Mouse (Mus musculus) forebrain, embryonic 14.5 days (tissue): ENCODE results near the gene Pitpnm2. TPM values are rescaled to one million over a fixed set of nuclear protein-coding genes. Genes with fewer than 3 reads are reported as not detected.

ENCODE experiments used
- ATAC-seq: fragments of 200-750 bp; cut with Nextera tagmentation; 2 replicates; pipeline ENCODE4 v1.8.0; 2017; ENCODE audit warnings: mild to moderate bottlenecking, moderate library complexity
- DNase-seq: peaks from one replicate; pipeline ENCODE4 v3.0.0-alpha.2; 2015; ENCODE audit warnings: low spot score
- H3K27ac ChIP-seq: fragments of 300-500 bp; sonication (generic); 2 replicates; pipeline ENCODE4 v1.5.1; 2014; ENCODE audit warnings: low read depth, mild to moderate bottlenecking, control low read depth, low read length, moderate library complexity
- H3K27me3 ChIP-seq: fragments of 300-500 bp; sonication (generic); replicated peaks from 2 replicates; pipeline ENCODE4 v1.6.1; 2014; ENCODE audit warnings: low read length, control low read depth, mixed read lengths; ENCODE audit not compliant: control insufficient read depth, insufficient read depth
- H3K36me3 ChIP-seq: fragments of 300-500 bp; sonication (generic); 2 replicates; pipeline ENCODE4 v1.6.1; 2014; ENCODE audit warnings: low read length, control low read depth; ENCODE audit not compliant: control insufficient read depth, insufficient read depth
- H3K4me1 ChIP-seq: fragments of 300-500 bp; sonication (generic); 2 replicates; pipeline ENCODE4 v1.6.1; 2014; ENCODE audit warnings: antibody characterized with exemption, low read length, control low read depth; ENCODE audit not compliant: control insufficient read depth, insufficient read depth
- H3K4me2 ChIP-seq: fragments of 300-500 bp; sonication (generic); 2 replicates; pipeline ENCODE4 v1.6.1; 2014; ENCODE audit warnings: mild to moderate bottlenecking, control low read depth, low read length
- H3K4me3 ChIP-seq: fragments of 300-500 bp; sonication (generic); 2 replicates; pipeline ENCODE4 v1.5.1; 2014; ENCODE audit warnings: low read depth, low read length, control low read depth
- H3K9ac ChIP-seq: fragments of 300-500 bp; sonication (generic); 2 replicates; pipeline ENCODE4 v1.6.1; 2014; ENCODE audit warnings: mild to moderate bottlenecking, low read length, control low read depth, moderate library complexity
- H3K9me3 ChIP-seq: fragments of 300-500 bp; sonication (generic); replicated peaks from 2 replicates; pipeline ENCODE4 v1.6.1; 2016; ENCODE audit warnings: low read length, control low read depth, mixed read lengths; ENCODE audit not compliant: control insufficient read depth
- WGBS: fragments of 180-500 bp; shearing (Covaris S2); extraction: QIAGEN DNeasy Blood & Tissue Kit; methylation state at CpG from one replicate; pipeline ENCODE4 v1.1.7; 2014; 5-methylcytosine and 5-hydroxymethylcytosine counted together
- polyA plus RNA-seq: library from polyadenylated mRNA; unstranded; fragments of >200 nt; fragmentation: Nextera tagmentation; extraction: Ambion mirVana; gene quantifications from 2 replicates; pipeline ENCODE4 v1.2.1, GENCODE M21; 2014

Gene Pitpnm2
- polyA plus RNA-seq, 1 experiment from 2014 or later, result 8.5 TPM

DNA sequence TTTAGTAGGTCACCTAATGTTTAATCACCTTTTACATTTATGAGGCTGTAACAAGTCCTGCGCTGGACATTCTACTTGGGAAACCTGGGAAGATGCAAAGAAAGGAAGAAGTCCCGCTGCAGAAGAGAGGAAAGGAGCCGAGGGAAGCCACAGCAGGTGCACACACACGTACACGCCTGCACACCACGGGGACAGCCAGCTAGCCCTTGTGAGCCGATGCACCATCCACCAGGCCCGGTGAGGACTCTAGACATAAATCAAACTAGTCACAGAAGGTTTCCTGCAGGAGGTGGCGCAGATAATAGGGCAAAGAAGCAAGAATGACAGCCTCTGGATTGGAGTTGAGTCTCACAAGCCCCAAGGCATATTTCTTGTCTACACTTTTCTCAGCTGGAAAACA lies 19.1 kb downstream of the Pitpnm2 start:
- H3K9ac ChIP-seq, result no peak overlapping the region
- no peak overlapping the region for H3K4me2 ChIP-seq
- H3K4me1 ChIP-seq, result no peaks in the 10 kb centered on the region
- no peak for ATAC-seq
- no peak for DNase-seq
- no peaks in the 10 kb centered on the region for H3K9me3 ChIP-seq
- H3K27ac ChIP-seq, result no peak overlapping the region
- H3K27me3 ChIP-seq, result no peaks in the 10 kb centered on the region
- no peaks in the 10 kb centered on the region for H3K36me3 ChIP-seq
- 80% methylated on average over 9 of the region's 9 CpGs for WGBS
- H3K4me3 ChIP-seq, result no peak overlapping the region

DNA sequence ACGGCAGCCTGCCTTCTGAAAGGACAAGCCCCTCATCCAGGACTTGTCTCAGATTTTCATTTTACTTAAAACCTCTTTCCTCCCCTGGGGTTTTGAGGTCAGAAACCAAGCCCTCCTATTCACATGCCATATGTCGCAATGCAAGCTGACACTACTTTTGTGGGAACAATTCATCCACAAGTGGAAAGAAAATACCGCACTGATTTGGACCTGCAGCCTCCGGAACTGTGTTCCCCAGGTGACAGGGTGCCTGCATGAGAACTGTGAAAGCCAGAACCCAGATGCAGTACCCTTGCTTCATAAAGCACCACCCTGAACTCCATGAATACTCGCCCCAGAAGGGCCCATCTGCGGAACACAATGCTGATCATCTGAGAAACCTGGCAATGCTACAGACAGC lies 22.4 kb downstream of the Pitpnm2 start:
- ATAC-seq (no peak), DNase-seq (no peak)
- H3K4me2 ChIP-seq, result no peak overlapping the region
- H3K27me3 ChIP-seq, result no peaks in the 10 kb centered on the region
- H3K9me3 ChIP-seq, result no peaks in the 10 kb centered on the region
- no peaks in the 10 kb centered on the region for H3K36me3 ChIP-seq
- no peak overlapping the region for H3K27ac ChIP-seq
- no peaks in the 10 kb centered on the region for H3K4me1 ChIP-seq
- H3K9ac ChIP-seq, result no peak overlapping the region
- no peak overlapping the region for H3K4me3 ChIP-seq
- 76% methylated on average over 6 of the region's 6 CpGs for WGBS

GRCm38 (mm10) chr5:124226494-124226893 lies 23.1 kb downstream of the Pitpnm2 start:
- ATAC-seq, result no peak
- Histone ChIP-seq H3K9me3 (no peaks in the 10 kb centered on the region), H3K36me3 (no peaks in the 10 kb centered on the region), H3K9ac (no peak overlapping the region), H3K27me3 (no peaks in the 10 kb centered on the region), H3K4me3 (no peak overlapping the region), H3K27ac (no peak overlapping the region), H3K4me1 (no peaks in the 10 kb centered on the region), H3K4me2 (no peak overlapping the region)
- 94% methylated on average over 4 of the region's 4 CpGs for WGBS
- no peak for DNase-seq

- H3K4me1 ChIP-seq, result no peaks in the 10 kb centered on the region
Measured at GRCm38 (mm10) chr5:124225891-124226290, 23.7 kb downstream of the Pitpnm2 start.

GRCm38 (mm10) chr5:124224321-124225092 lies 25.1 kb downstream of the Pitpnm2 start:
- no peaks in the 10 kb centered on the region for H3K9me3 ChIP-seq
- 78% methylated on average over 16 of the region's 16 CpGs for WGBS
- DNase-seq (no peak), ATAC-seq (no peak)
- no peak overlapping the region for H3K4me3 ChIP-seq
- no peaks in the 10 kb centered on the region for H3K36me3 ChIP-seq
- peaks cover 4% of the 10 kb centered on the region; the same call in 1 of the 2 replicates for H3K4me1 ChIP-seq
- H3K27me3 ChIP-seq, result no peaks in the 10 kb centered on the region
- H3K27ac ChIP-seq, result no peak overlapping the region
- H3K4me2 ChIP-seq, result no peak overlapping the region
- no peak overlapping the region for H3K9ac ChIP-seq

More at GRCm38 (mm10) chr5:124225891-124226290, 23.7 kb downstream of the Pitpnm2 start:
- no peak for DNase-seq
- Histone ChIP-seq H3K9me3 (no peaks in the 10 kb centered on the region), H3K27me3 (no peaks in the 10 kb centered on the region), H3K9ac (no peak overlapping the region), H3K4me2 (no peak overlapping the region), H3K36me3 (no peaks in the 10 kb centered on the region), H3K4me3 (no peak overlapping the region), H3K27ac (no peak overlapping the region)
- no peak for ATAC-seq
- 90% methylated on average over 7 of the region's 7 CpGs for WGBS

- Histone ChIP-seq H3K4me1 (peaks cover 8% of the 10 kb centered on the region; the same call in 1 of the 2 replicates), H3K36me3 (no peaks in the 10 kb centered on the region), H3K4me2 (no peak overlapping the region), H3K27ac (no peak overlapping the region), H3K9ac (no peak overlapping the region), H3K4me3 (no peak overlapping the region), H3K9me3 (no peaks in the 10 kb centered on the region), H3K27me3 (no peaks in the 10 kb centered on the region)
- DNase-seq, result no peak
- 89% methylated on average over 8 of the region's 8 CpGs for WGBS
- ATAC-seq, result no peak
Measured at GRCm38 (mm10) chr5:124223574-124223973, 26.0 kb downstream of the Pitpnm2 start.

- no peak for DNase-seq
- H3K4me3 ChIP-seq, result no peak overlapping the region
- no peaks in the 10 kb centered on the region for H3K27me3 ChIP-seq
- H3K9me3 ChIP-seq, result no peaks in the 10 kb centered on the region
- 92% methylated on average over 11 of the region's 11 CpGs for WGBS
- no peak overlapping the region for H3K27ac ChIP-seq
- no peak for ATAC-seq
- no peak overlapping the region for H3K9ac ChIP-seq
- H3K4me2 ChIP-seq, result no peak overlapping the region
- H3K36me3 ChIP-seq, result no peaks in the 10 kb centered on the region
- peaks cover 8% of the 10 kb centered on the region; the same call in 1 of the 2 replicates for H3K4me1 ChIP-seq
Measured at GRCm38 (mm10) chr5:124222696-124223095, 26.9 kb downstream of the Pitpnm2 start.

- H3K4me2 ChIP-seq, result no peak overlapping the region
- DNase-seq (no peak), ATAC-seq (no peak)
- H3K4me1 ChIP-seq, result peaks cover 8% of the 10 kb centered on the region; the same call in 1 of the 2 replicates
- WGBS, result 86% methylated on average over 7 of the region's 7 CpGs
- no peak overlapping the region for H3K9ac ChIP-seq
- no peaks in the 10 kb centered on the region for H3K9me3 ChIP-seq
- H3K27ac ChIP-seq, result no peak overlapping the region
- H3K4me3 ChIP-seq, result no peak overlapping the region
- H3K36me3 ChIP-seq, result no peaks in the 10 kb centered on the region
- no peaks in the 10 kb centered on the region for H3K27me3 ChIP-seq
Measured at GRCm38 (mm10) chr5:124221736-124222040, 27.9 kb downstream of the Pitpnm2 start.

DNA sequence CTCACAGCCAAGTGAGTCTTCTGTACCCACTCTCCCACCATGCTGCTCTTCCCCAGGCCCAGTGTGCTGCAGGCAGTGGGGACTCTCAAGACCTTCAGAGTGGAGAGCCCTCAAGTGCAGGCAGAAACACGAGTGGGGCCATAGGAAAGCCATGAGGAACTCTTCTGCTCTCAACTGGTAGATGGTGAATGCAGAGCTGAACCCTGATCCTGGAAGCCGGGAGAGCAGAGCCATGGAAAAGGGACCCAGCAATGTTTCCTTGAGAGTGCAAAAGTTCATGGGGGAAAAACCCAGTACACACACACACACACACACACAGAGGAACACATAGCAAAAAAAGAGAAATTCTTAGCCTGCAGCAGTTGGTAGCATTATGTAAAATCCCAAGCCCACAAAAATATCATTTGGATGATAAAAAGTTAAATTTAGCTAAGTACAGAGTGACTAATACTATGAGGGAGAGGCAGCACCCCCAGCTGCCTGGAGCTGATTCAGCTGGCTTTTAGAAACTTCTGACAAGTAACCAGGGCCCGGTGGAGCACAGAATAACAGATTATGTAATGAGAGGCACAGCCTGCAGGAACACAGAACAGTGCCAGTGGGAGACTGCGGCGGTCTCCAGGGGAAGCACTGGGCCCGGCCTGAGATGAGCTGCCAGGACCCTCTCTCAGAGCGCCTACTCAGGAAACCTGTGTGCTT lies 28.4 kb downstream of the Pitpnm2 start:
- no peaks in the 10 kb centered on the region for H3K9me3 ChIP-seq
- no peak overlapping the region for H3K9ac ChIP-seq
- peaks cover 8% of the 10 kb centered on the region; the same call in 1 of the 2 replicates for H3K4me1 ChIP-seq
- H3K4me3 ChIP-seq, result no peak overlapping the region
- peak; percentile 29 for DNase-seq
- no peak overlapping the region for H3K27ac ChIP-seq
- no peaks in the 10 kb centered on the region for H3K27me3 ChIP-seq
- 56% methylated on average over 7 of the region's 7 CpGs for WGBS
- H3K4me2 ChIP-seq, result no peak overlapping the region
- no peak for ATAC-seq
- H3K36me3 ChIP-seq, result no peaks in the 10 kb centered on the region
